Mouse (Mus musculus) embryonic facial prominence, embryonic 15.5 days (tissue): ENCODE data around the gene Ppm1j. TPM values are rescaled to one million over a fixed set of nuclear protein-coding genes. Genes with fewer than 3 reads are reported as not detected.

Experiments used
- ATAC-seq: fragments of 200-750 bp; cut with Nextera tagmentation; 2 replicates; pipeline ENCODE4 v1.8.0; 2017; ENCODE audit warnings: low read depth, moderate TSS enrichment; ENCODE audit not compliant: insufficient number of reproducible peaks, low FRiP score, low TSS enrichment
- H3K27ac ChIP-seq: fragments of 300-500 bp; sonication (generic); replicated peaks from 2 replicates; pipeline ENCODE4 v1.5.1; 2015; ENCODE audit warnings: mild to moderate bottlenecking, inconsistent platforms
- H3K27me3 ChIP-seq: fragments of 300-500 bp; sonication (generic); 2 replicates; pipeline ENCODE4 v1.6.1; 2015; ENCODE audit warnings: inconsistent platforms
- H3K36me3 ChIP-seq: fragments of 300-500 bp; sonication (generic); 2 replicates; pipeline ENCODE4 v1.6.1; 2015; ENCODE audit warnings: mild to moderate bottlenecking, inconsistent platforms
- H3K4me1 ChIP-seq: fragments of 300-500 bp; sonication (generic); 2 replicates; pipeline ENCODE4 v1.6.1; 2015; ENCODE audit warnings: inconsistent platforms
- H3K4me2 ChIP-seq: fragments of 300-500 bp; sonication (generic); replicated peaks from 2 replicates; pipeline ENCODE4 v1.6.1; 2015; ENCODE audit warnings: mild to moderate bottlenecking, inconsistent platforms
- H3K4me3 ChIP-seq: fragments of 300-500 bp; sonication (generic); replicated peaks from 2 replicates; pipeline ENCODE4 v1.5.1; 2015; ENCODE audit warnings: mild to moderate bottlenecking, inconsistent platforms
- H3K9ac ChIP-seq: fragments of 300-500 bp; sonication (generic); 2 replicates; pipeline ENCODE4 v1.6.1; 2015; ENCODE audit warnings: inconsistent platforms
- H3K9me3 ChIP-seq: fragments of 300-500 bp; sonication (generic); replicated peaks from 2 replicates; pipeline ENCODE4 v1.6.1; 2016; ENCODE audit warnings: inconsistent platforms
- WGBS: fragments of 180-500 bp; shearing (Covaris S2); methylation state at CpG from one replicate; pipeline ENCODE4 v1.1.7; 2015; 5-methylcytosine and 5-hydroxymethylcytosine counted together
- polyA plus RNA-seq: library from polyadenylated mRNA; unstranded; fragments of >200 nt; fragmentation: Nextera tagmentation; extraction: Ambion mirVana; gene quantifications from 2 replicates; pipeline ENCODE4 v1.2.1, GENCODE M21; 2015

The Ppm1j gene
- polyA plus RNA-seq, 1 experiment from 2014 or later: 4.7 TPM

DNA sequence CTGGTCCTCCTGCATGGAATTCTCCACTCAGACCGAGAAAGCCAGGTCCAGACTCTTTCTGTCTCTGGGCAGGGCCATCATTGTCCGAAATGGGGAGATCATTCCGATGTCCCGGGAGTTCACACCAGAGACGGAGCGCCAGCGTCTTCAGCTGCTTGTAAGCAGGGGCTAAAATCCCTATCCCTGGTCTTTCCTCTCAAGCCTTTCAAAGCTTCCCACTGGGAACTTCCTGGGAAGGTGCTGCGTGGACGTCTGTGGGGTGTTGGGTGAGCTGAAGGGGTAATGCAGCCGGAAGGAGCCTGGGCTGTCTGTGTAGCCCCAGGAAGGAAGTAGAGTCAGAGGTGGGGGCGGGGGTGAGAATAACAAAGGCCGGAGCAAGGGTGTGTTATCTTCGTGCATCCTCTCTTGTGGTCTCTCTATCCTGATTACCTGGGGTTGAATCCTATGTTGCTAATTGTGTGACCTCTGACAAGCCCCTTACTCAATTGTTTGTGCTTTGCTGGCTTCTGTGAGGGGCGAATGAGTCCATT is 3.2 kb downstream of the Ppm1j start:
- Histone ChIP-seq H3K9ac (no peak overlapping the region), H3K4me2 (no peak overlapping the region), H3K36me3 (no peaks in the 10 kb centered on the region), H3K4me1 (peaks cover 25% of the 10 kb centered on the region), H3K27ac (no peak overlapping the region), H3K27me3 (peaks cover 50% of the 10 kb centered on the region), H3K4me3 (no peak overlapping the region), H3K9me3 (no peaks in the 10 kb centered on the region)
- 44% methylated on average over 14 of the region's 14 CpGs for WGBS
- ATAC-seq: no peak

DNA sequence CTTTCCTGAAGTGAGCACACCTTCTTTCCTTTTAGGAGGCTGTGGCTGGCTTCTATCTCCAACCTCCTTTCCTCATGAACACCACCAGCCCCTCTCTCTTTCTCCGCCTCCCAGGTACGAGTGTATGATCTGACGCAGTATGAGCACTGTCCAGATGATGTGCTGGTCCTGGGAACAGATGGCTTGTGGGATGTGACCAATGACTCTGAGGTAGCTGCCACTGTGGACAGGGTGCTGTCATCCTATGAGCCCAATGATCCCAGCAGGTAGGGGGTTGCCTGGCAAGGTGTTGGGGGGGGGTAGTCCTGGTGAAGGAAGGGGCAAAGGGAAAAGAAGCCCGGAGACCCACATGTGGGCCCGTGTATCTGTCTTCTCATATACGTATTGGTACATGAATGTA is 4.4 kb downstream of the Ppm1j start:
- no peak for ATAC-seq
- H3K9ac ChIP-seq: no peak overlapping the region
- peaks cover 34% of the 10 kb centered on the region for H3K4me1 ChIP-seq
- H3K9me3 ChIP-seq: no peaks in the 10 kb centered on the region
- peaks cover 39% of the 10 kb centered on the region for H3K27me3 ChIP-seq
- no peaks in the 10 kb centered on the region for H3K36me3 ChIP-seq
- no peak overlapping the region for H3K4me3 ChIP-seq
- no peak overlapping the region for H3K27ac ChIP-seq
- 86% methylated on average over 6 of the region's 6 CpGs for WGBS
- no peak overlapping the region for H3K4me2 ChIP-seq

DNA sequence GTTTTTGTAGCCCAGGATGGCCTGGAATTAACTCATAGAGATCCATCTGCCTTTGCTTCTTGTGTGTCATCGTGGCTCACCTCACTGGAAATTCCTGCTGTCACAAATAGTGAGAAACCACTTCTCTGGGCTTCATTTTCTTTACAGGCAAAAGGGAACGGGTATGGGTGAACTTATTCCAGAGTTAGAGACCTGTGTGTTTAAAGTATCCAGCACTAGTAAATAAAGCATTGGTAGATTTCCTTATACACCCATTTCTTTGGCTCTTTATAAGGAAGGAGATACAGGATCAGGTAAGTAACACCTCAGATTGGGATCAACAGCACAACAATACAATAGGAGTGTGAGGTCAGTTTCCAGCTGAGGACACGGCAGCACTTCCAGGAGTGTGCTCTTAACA is 7.2 kb downstream of the Ppm1j start, which contains the start of gene Rhoc:
Rhoc (plus strand) TSS at position 301 of the 400 bp plus-strand sequence.
- 25% methylated on average over 3 of the region's 3 CpGs for WGBS
- peak within 1 kb of the TSS; percentile 84 for H3K4me2 ChIP-seq
- peak within 1 kb of the TSS; percentile 75 for H3K4me3 ChIP-seq
- H3K36me3 ChIP-seq: peaks cover 13% of the 10 kb centered on the region; the same call in 1 of the 2 replicates
- H3K9me3 ChIP-seq: no peaks in the 10 kb centered on the region
- H3K27ac ChIP-seq: peak within 1 kb of the TSS; percentile 86
- H3K9ac ChIP-seq: peak within 1 kb of the TSS; percentile 65
- H3K27me3 ChIP-seq: peaks cover 11% of the 10 kb centered on the region
- peaks cover 41% of the 10 kb centered on the region for H3K4me1 ChIP-seq
- ATAC-seq: no peak

DNA sequence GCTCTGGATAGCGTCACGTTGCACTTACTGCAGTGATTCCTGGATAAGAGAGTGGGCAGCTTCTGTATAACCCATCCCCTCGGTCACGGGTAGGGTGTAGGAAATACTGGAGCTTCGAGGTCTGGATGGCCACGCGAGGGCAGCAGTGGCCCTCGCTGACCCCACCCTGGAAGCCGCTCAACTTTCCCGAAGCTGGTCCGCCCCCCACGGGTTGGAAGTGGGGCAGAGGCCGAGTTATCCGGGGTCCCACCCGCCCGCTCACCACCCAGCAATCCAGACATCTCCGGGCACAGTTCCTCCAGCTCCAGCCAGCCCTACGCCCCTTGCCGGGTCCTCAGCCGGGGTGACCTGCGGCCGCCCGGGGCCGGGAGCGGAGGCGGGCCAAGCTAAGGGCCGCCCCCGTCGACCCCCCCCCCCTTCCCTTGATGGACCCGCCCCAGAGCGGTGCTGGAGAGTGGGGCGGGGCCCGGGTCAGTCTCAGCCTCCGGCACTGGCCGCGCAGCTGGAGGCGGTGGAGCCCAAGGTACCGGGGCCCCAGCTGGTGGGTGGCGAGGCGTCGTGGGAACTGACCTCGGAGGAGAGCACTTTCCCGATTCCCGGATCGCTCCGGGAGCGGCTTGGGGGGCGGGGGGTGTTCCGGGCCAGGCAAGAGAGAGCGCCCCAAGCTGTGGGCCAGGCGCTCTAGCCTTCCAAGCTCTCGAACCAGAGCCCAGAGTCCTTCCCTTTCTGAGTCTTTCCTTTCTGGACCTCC is 7.9 kb downstream of the Ppm1j start:
- ATAC-seq: peak; percentile 89
- peaks cover 4% of the 10 kb centered on the region for H3K27me3 ChIP-seq
- WGBS: under 1% methylated on average over 52 of the region's 52 CpGs
- peak overlapping the region; percentile 86 for H3K27ac ChIP-seq
- peak overlapping the region; percentile 84 for H3K4me2 ChIP-seq
- no peaks in the 10 kb centered on the region for H3K9me3 ChIP-seq
- peaks cover 48% of the 10 kb centered on the region for H3K4me1 ChIP-seq
- H3K36me3 ChIP-seq: peaks cover 17% of the 10 kb centered on the region; the same call in 1 of the 2 replicates
- H3K4me3 ChIP-seq: peak overlapping the region; percentile 75
- H3K9ac ChIP-seq: peak overlapping the region; percentile 65

DNA sequence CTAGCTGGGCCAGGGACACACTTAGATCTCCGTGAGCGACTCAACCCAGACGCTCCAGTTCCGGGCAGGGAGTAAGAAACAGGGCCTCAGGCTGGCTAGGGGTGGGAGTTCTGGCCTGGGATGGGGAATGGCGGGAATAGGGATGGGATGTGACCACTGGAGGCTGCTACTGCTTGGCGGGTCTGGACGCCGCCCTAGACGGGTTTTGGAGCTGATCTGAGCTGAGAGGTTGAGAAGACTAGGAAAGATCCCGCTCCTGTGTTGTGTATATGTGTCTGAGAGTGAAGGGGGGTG is 8.4 kb downstream of the Ppm1j start:
- Histone ChIP-seq H3K27me3 (no peaks in the 10 kb centered on the region; the same call in 1 of the 2 replicates), H3K4me3 (peak overlapping the region; percentile 75), H3K27ac (peak overlapping the region; percentile 86), H3K4me1 (peaks cover 53% of the 10 kb centered on the region), H3K4me2 (peak overlapping the region; percentile 84), H3K9ac (peak overlapping the region; percentile 65), H3K36me3 (peaks cover 17% of the 10 kb centered on the region; the same call in 1 of the 2 replicates), H3K9me3 (no peaks in the 10 kb centered on the region)
- 0 out of 2 replicates have a peak, but pooled peaks have one; percentile 1 for ATAC-seq
- 2% methylated on average over 10 of the region's 10 CpGs for WGBS

DNA sequence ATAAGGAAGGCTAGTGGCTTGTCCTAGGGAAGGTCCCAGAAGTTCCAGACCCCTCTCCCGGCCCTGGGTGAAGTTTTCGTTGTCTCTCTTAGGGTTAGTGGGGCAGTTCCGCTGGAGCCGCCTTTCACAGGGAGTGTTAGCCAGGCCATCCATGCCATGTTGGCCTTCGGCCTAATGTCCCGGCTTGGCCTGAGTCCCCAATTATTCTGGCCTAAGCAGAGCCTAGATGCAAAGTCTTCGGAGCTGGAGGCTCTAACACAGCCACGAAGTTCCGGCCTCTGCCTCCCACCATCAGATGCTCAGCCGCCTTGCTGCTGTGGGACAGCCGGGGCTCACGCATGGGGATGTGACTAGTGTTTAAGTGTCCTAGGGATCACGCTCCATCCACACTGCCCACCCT is 9.0 kb downstream of the Ppm1j start:
- peak overlapping the region; percentile 65 for H3K9ac ChIP-seq
- H3K9me3 ChIP-seq: no peaks in the 10 kb centered on the region
- peaks cover 58% of the 10 kb centered on the region for H3K4me1 ChIP-seq
- peak overlapping the region; percentile 84 for H3K4me2 ChIP-seq
- H3K27ac ChIP-seq: peak overlapping the region; percentile 86
- H3K36me3 ChIP-seq: peaks cover 17% of the 10 kb centered on the region; the same call in 1 of the 2 replicates
- peak overlapping the region; percentile 75 for H3K4me3 ChIP-seq
- WGBS: 22% methylated on average over 13 of the region's 13 CpGs
- H3K27me3 ChIP-seq: no peaks in the 10 kb centered on the region
- ATAC-seq: no peak

DNA sequence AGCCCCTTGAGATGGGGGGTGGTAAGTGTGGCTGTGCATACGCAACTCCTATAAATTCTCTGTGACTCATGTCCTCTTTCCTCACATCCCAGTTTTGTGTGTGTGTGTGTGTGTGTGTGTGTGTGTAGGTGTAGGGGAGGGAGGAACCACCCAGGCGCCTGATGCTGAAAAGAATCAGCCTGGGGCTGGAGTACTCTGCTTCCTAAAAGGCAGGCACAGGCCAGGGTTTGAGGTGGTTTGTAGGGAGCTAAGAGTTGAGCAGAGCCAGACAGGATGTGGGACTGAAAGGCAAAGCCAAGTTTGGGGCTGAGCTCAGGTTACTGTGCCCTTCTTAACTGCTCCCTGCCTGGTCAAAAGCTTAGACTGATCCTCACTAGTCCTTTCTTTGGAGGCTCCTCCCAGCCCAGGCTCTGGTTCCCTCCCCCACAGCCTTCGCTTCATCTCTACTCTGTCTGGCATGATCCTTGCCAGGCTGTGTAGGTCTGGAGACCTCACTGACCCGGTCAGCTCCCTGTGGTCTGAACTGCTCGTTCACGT is 9.6 kb downstream of the Ppm1j start:
- no peaks in the 10 kb centered on the region for H3K27me3 ChIP-seq
- no peaks in the 10 kb centered on the region for H3K9me3 ChIP-seq
- peak overlapping the region; percentile 65 for H3K9ac ChIP-seq
- peaks cover 65% of the 10 kb centered on the region for H3K4me1 ChIP-seq
- peak; percentile 18; the same call in 1 of the 2 replicates for ATAC-seq
- peak overlapping the region; percentile 84 for H3K4me2 ChIP-seq
- peaks cover 24% of the 10 kb centered on the region; the same call in 1 of the 2 replicates for H3K36me3 ChIP-seq
- H3K27ac ChIP-seq: peak overlapping the region; percentile 86
- H3K4me3 ChIP-seq: peak overlapping the region; percentile 75
- 11% methylated on average over 6 of the region's 6 CpGs for WGBS

DNA sequence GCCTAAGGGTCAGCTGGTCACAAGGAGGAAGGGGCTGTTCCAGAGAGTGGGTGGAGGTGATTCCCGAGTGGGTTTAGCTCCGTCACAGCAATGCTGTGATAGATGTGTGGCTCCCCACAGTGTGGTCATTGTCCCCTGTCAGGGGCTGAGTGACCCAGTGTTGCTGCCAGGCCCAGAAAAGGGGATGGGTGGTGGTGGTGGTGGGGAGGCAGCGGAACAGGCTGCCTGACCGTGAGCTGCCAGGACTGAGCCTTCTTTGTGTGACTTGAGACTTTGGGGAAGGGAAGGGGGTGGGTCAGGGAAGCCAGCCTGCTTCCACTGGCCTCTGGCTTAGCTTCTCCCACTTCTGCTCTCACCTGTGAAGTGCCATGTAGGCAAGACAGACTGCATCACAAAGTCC is 10.2 kb downstream of the Ppm1j start:
- Histone ChIP-seq H3K4me3 (peak overlapping the region; percentile 75), H3K27ac (peak overlapping the region; percentile 86), H3K4me1 (peaks cover 70% of the 10 kb centered on the region), H3K9ac (peak overlapping the region; percentile 10; the same call in 1 of the 2 replicates), H3K27me3 (no peaks in the 10 kb centered on the region), H3K36me3 (peaks cover 28% of the 10 kb centered on the region; the same call in 1 of the 2 replicates), H3K4me2 (peak overlapping the region; percentile 84), H3K9me3 (no peaks in the 10 kb centered on the region)
- WGBS: 23% methylated on average over 4 of the region's 4 CpGs
- no peak for ATAC-seq

DNA sequence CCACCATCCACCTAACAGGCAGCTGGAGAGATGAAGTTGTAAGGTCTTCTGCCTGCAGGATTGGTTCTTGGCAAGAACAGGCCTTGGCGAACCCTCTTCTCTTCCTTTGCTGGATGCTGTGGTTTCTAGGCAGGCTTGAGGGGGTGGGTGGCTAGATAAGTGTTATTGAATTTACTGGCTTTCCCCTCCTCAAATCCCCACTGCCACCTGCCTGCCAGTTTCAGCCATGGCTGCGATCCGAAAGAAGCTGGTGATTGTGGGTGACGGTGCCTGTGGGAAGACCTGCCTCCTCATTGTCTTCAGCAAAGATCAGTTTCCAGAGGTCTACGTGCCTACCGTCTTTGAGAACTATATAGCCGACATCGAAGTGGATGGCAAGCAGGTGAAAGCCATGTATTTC is 10.8 kb downstream of the Ppm1j start:
- H3K9ac ChIP-seq: no peak overlapping the region
- H3K4me3 ChIP-seq: no peak overlapping the region

DNA sequence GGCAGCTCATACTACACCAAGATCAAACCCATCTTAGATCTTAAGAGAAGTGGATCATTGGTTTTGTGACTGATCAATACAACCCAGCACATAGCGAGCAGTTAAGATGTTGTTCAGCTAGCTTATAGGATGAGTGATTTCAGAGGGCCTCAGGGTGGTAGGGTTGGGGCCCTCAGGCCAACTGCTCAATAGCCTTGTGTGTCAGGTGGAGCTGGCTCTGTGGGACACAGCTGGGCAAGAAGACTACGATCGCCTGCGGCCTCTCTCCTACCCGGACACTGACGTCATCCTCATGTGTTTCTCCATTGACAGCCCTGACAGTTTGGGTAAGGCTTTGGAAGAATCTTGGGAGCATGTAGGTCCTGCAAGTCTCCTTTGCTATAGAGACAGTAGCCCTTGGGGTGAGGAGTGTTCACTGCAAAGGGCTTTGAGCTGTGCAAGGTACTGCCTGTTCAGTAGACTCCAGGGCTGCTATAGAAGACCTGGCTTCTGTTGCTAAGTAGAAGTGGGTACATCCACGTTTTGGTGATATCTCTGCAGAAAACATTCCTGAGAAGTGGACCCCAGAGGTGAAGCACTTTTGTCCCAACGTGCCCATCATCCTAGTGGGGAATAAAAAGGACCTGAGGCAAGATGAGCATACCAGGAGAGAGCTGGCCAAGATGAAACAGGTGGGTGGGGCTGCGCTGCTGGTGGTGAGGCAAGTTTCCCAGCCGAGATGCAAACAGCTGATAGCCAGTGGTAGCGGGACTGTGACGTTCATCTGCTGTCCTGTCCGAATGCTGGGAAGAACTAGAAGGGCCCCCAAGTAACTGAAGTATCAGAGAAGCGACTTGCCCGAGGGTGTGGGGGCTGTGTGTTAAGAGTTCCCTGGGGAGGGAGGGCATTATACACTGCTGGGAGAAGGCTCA is 11.8 kb downstream of the Ppm1j start:
- H3K36me3 ChIP-seq: peaks cover 43% of the 10 kb centered on the region

More for the DNA sequence above, 10.8 kb downstream of the Ppm1j start:
- Histone ChIP-seq H3K27ac (0 out of 2 replicates have a peak overlapping the region, but pooled peaks have one; percentile 23), H3K4me1 (peaks cover 74% of the 10 kb centered on the region), H3K36me3 (peaks cover 35% of the 10 kb centered on the region), H3K27me3 (no peaks in the 10 kb centered on the region), H3K9me3 (no peaks in the 10 kb centered on the region), H3K4me2 (no peak overlapping the region)
- no peak for ATAC-seq
- 75% methylated on average over 8 of the region's 8 CpGs for WGBS

More for the DNA sequence above, 11.8 kb downstream of the Ppm1j start:
- Histone ChIP-seq H3K4me2 (no peak overlapping the region), H3K27me3 (no peaks in the 10 kb centered on the region), H3K9me3 (no peaks in the 10 kb centered on the region), H3K9ac (no peak overlapping the region), H3K27ac (peak overlapping the region; percentile 23; the same call in 1 of the 2 replicates), H3K4me1 (peaks cover 74% of the 10 kb centered on the region), H3K4me3 (no peak overlapping the region)
- 58% methylated on average over 15 of the region's 15 CpGs for WGBS
- no peak for ATAC-seq
